Mouse (Mus musculus) lung, postnatal 0 days (tissue): ENCODE measurements around the gene Map3k4.

ENCODE experiments used
- CTCF ChIP-seq: IDR thresholded peaks from 2 replicates; pipeline ENCODE4 v1.5.1; 2016; ENCODE audit warnings: antibody characterized with exemption, mild to moderate bottlenecking
- EP300 ChIP-seq: IDR thresholded peaks from 2 replicates; pipeline ENCODE4 v1.6.1; 2016; ENCODE audit warnings: antibody characterized with exemption, mild to moderate bottlenecking, control low read depth

- TF ChIP-seq CTCF (no peak), EP300 (no peak)
These were observed 6.3 kb downstream of the Map3k4 start for GRCm38 (mm10) chr17:12312248-12312647.
